Mouse (Mus musculus) neural tube, embryonic 10.5 days (tissue): ENCODE data around the gene Gm20736.
"Not testable (repeated sequence)": the region's sequence is repeated elsewhere in the genome, so short reads cannot be mapped to it uniquely, and the experiment has no call there.

ENCODE experiments used
- DNase-seq: peaks from one replicate; pipeline ENCODE4 v3.0.0-alpha.2; 2017; ENCODE audit warnings: low spot score; ENCODE audit errors: extremely low spot score

Gm20736 gene

GRCm38 (mm10) chrY:65377390-65377789 lies at the start of gene Gm20736:
Gm20736 (plus strand) TSS chrY:65377690.
- not testable (repeated sequence) for DNase-seq
